Mouse (Mus musculus) olfactory bulb, adult 2 months (tissue): ENCODE data around the gene Sgf29. TPM values are rescaled to one million over a fixed set of nuclear protein-coding genes. Genes with fewer than 3 reads are reported as not detected.

Source experiments
- H3K27ac ChIP-seq: fragments of 200-500 bp; 2 replicates; pipeline ENCODE4 v1.5.1; 2012; ENCODE audit warnings: low read depth, low read length; ENCODE audit not compliant: insufficient read depth
- H3K4me1 ChIP-seq: fragments of 200-500 bp; 2 replicates; pipeline ENCODE4 v1.6.1; 2012; ENCODE audit warnings: low read length; ENCODE audit not compliant: control insufficient read depth, insufficient read depth
- H3K4me3 ChIP-seq: fragments of 200-500 bp; 2 replicates; pipeline ENCODE4 v1.5.1; 2012; ENCODE audit warnings: mild to moderate bottlenecking, low read depth, low read length, moderate library complexity; ENCODE audit not compliant: insufficient read depth
- CTCF ChIP-seq: fragments of 200-500 bp; IDR thresholded peaks from 2 replicates; pipeline ENCODE4 v1.5.1; 2012; ENCODE audit warnings: low read depth, mild to moderate bottlenecking, low read length, moderate library complexity; ENCODE audit not compliant: insufficient read depth
- POLR2A ChIP-seq: fragments of 200-500 bp; IDR thresholded peaks from 2 replicates; pipeline ENCODE4 v1.6.1; 2012; ENCODE audit warnings: mild to moderate bottlenecking, low read depth, low read length, moderate library complexity; ENCODE audit not compliant: insufficient read depth
- WGBS: fragments of 180-500 bp; shearing (Covaris S2); methylation state at CpG from one replicate; pipeline ENCODE4 v1.1.7; 2018; 5-methylcytosine and 5-hydroxymethylcytosine counted together
- polyA plus RNA-seq: library from polyadenylated mRNA; stranded (reverse); fragments of >200 nt; gene quantifications from 2 replicates; pipeline ENCODE4 v1.2.4, GENCODE M21; 2012; ENCODE audit warnings: low replicate concordance; ENCODE audit not compliant: missing spikeins, insufficient read depth, insufficient read length

Gene Sgf29
- polyA plus RNA-seq, 1 experiment = not detected

GRCm38 (mm10) chr7:126621452-126622359 is 27.4 kb upstream of the Sgf29 start:
- no peak overlapping the region for H3K4me3 ChIP-seq
- 85% methylated on average over 9 of the region's 9 CpGs for WGBS
- no peak overlapping the region for H3K27ac ChIP-seq
- TF ChIP-seq CTCF = no peak
- TF ChIP-seq POLR2A = no peak
- H3K4me1 ChIP-seq = peaks cover 12% of the 10 kb centered on the region

GRCm38 (mm10) chr7:126623381-126623780 is 25.7 kb upstream of the Sgf29 start:
- TF ChIP-seq POLR2A = no peak
- no peak for TF ChIP-seq CTCF

GRCm38 (mm10) chr7:126624774-126625173 is 24.3 kb upstream of the Sgf29 start:
- Histone ChIP-seq H3K27ac (peak overlapping the region; percentile 59), H3K4me1 (peaks cover 19% of the 10 kb centered on the region), H3K4me3 (peak overlapping the region; percentile 16; the same call in 1 of the 2 replicates)
- no peak for TF ChIP-seq CTCF
- TF ChIP-seq POLR2A = no peak
- WGBS = 77% methylated on average over 16 of the region's 16 CpGs

More at GRCm38 (mm10) chr7:126623381-126623780, 25.7 kb upstream of the Sgf29 start:
- WGBS = 89% methylated on average over 1 of the region's 1 CpGs
- Histone ChIP-seq H3K27ac (no peak overlapping the region), H3K4me3 (no peak overlapping the region), H3K4me1 (peaks cover 18% of the 10 kb centered on the region)

GRCm38 (mm10) chr7:126625369-126625768 is 23.7 kb upstream of the Sgf29 start:
- TF ChIP-seq CTCF = no peak
- TF ChIP-seq POLR2A = 0 out of 2 replicates have a peak, but pooled peaks have one; percentile 26
- Histone ChIP-seq H3K27ac (peak overlapping the region; percentile 59), H3K4me1 (peaks cover 19% of the 10 kb centered on the region), H3K4me3 (no peak overlapping the region)
- WGBS = 9% methylated on average over 6 of the region's 6 CpGs

GRCm38 (mm10) chr7:126625807-126626600 is 23.1 kb upstream of the Sgf29 start:
- peak overlapping the region; percentile 49; the same call in 1 of the 2 replicates for H3K27ac ChIP-seq
- H3K4me1 ChIP-seq = peaks cover 19% of the 10 kb centered on the region
- WGBS = 84% methylated on average over 3 of the region's 3 CpGs
- TF ChIP-seq CTCF (no peak), POLR2A (no peak)
- H3K4me3 ChIP-seq = no peak overlapping the region

GRCm38 (mm10) chr7:126628111-126628510 is 21.0 kb upstream of the Sgf29 start:
- TF ChIP-seq POLR2A (no peak), CTCF (no peak)
- H3K4me3 ChIP-seq = no peak overlapping the region
- H3K27ac ChIP-seq = peak overlapping the region; percentile 51
- peaks cover 19% of the 10 kb centered on the region for H3K4me1 ChIP-seq
- 42% methylated on average over 6 of the region's 6 CpGs for WGBS

GRCm38 (mm10) chr7:126629915-126630314 is 19.2 kb upstream of the Sgf29 start:
- TF ChIP-seq CTCF (no peak), POLR2A (no peak)
- H3K4me1 ChIP-seq = peaks cover 15% of the 10 kb centered on the region
- WGBS = 34% methylated on average over 3 of the region's 3 CpGs
- H3K4me3 ChIP-seq = no peak overlapping the region
- H3K27ac ChIP-seq = no peak overlapping the region

- 96% methylated on average over 4 of the region's 4 CpGs for WGBS
- H3K4me1 ChIP-seq = peaks cover 8% of the 10 kb centered on the region
- no peak for TF ChIP-seq CTCF
- TF ChIP-seq POLR2A = no peak
- no peak within 1 kb of the TSS for H3K4me3 ChIP-seq
- no peak within 1 kb of the TSS for H3K27ac ChIP-seq
Observed at GRCm38 (mm10) chr7:126630824-126631518, 18.1 kb upstream of the Sgf29 start, which contains the start of gene Nupr1. Gene Nupr1 (minus strand): TSS chr7:126630861.
